Mouse (Mus musculus) stomach, embryonic 14.5 days (tissue): ENCODE measurements around the gene Gramd1c. TPM values are rescaled to one million over a fixed set of nuclear protein-coding genes. Genes with fewer than 3 reads are reported as not detected.

Source experiments
- ATAC-seq: fragments of 200-750 bp; cut with Nextera tagmentation; 2 replicates; pipeline ENCODE4 v1.8.0; 2017; ENCODE audit warnings: low read depth, moderate TSS enrichment; ENCODE audit not compliant: insufficient number of reproducible peaks, insufficient read depth, low FRiP score
- H3K27ac ChIP-seq: fragments of 300-500 bp; sonication (generic); 2 replicates; pipeline ENCODE4 v1.5.1; 2014; ENCODE audit warnings: mild to moderate bottlenecking, low read length, moderate library complexity, mixed read lengths
- H3K27me3 ChIP-seq: fragments of 300-500 bp; sonication (generic); 2 replicates; pipeline ENCODE4 v1.6.1; 2014; ENCODE audit warnings: low read length, control low read depth, mixed read lengths; ENCODE audit not compliant: control insufficient read depth, insufficient read depth
- H3K36me3 ChIP-seq: fragments of 300-500 bp; sonication (generic); 2 replicates; pipeline ENCODE4 v1.6.1; 2014; ENCODE audit warnings: mild to moderate bottlenecking, control low read depth, low read length, moderate library complexity, mixed read lengths; ENCODE audit not compliant: control insufficient read depth, insufficient read depth
- H3K4me1 ChIP-seq: fragments of 300-500 bp; sonication (generic); 2 replicates; pipeline ENCODE4 v1.6.1; 2014; ENCODE audit warnings: low read length, control low read depth, mixed read lengths; ENCODE audit not compliant: control insufficient read depth, insufficient read depth
- H3K4me2 ChIP-seq: fragments of 300-500 bp; sonication (generic); replicated peaks from 2 replicates; pipeline ENCODE4 v1.6.1; 2014; ENCODE audit warnings: low read depth, low read length, control low read depth
- H3K4me3 ChIP-seq: fragments of 300-500 bp; sonication (generic); 2 replicates; pipeline ENCODE4 v1.5.1; 2014; ENCODE audit warnings: low read depth, low read length, control low read depth
- H3K9ac ChIP-seq: fragments of 300-500 bp; sonication (generic); replicated peaks from 2 replicates; pipeline ENCODE4 v1.6.1; 2014; ENCODE audit warnings: low read depth, mild to moderate bottlenecking, control low read depth, low read length, moderate library complexity, mixed read lengths
- H3K9me3 ChIP-seq: fragments of 300-500 bp; sonication (generic); 2 replicates; pipeline ENCODE4 v1.6.1; 2016; ENCODE audit warnings: low read depth, low read length, control low read depth; ENCODE audit not compliant: control insufficient read depth
- WGBS: fragments of 180-500 bp; shearing (Covaris S2); extraction: QIAGEN DNeasy Blood & Tissue Kit; methylation state at CpG from one replicate; pipeline ENCODE4 v1.1.7; 2014; 5-methylcytosine and 5-hydroxymethylcytosine counted together
- microRNA-seq: library from miRNA; unstranded; fragments of <30 nt; microRNA quantifications from one replicate; pipeline ENCODE4, GENCODE M21; 2016
- polyA plus RNA-seq: library from polyadenylated mRNA; unstranded; fragments of >200 nt; fragmentation: Nextera tagmentation; extraction: Ambion mirVana; gene quantifications from 2 replicates; pipeline ENCODE4 v1.2.1, GENCODE M21; 2014

Gramd1c gene
- polyA plus RNA-seq, 1 experiment from 2014 or later: 8.5 TPM

DNA sequence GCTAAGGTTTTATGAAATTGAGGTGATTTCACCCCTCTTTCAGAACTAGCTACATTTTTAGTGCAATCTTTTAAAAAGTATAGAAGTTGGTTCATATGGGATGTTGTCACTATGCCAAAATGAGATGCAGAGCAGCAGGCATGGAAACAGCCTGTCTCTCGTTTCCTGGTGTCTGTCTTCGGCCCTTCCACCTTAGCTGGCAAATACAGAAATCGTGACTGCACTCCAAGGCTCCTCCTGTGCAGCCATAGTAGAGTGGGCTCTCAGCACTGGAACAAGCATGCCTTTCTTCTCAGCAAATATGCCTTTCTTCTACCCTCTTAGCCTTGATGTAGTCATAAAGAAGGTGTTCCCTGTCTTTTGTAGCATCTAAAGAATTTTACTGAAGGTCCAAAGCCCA is 127.3 kb downstream of the Gramd1c start:
- no peak overlapping the region for H3K27ac ChIP-seq
- ATAC-seq: no peak
- no peaks in the 10 kb centered on the region for H3K4me1 ChIP-seq
- WGBS: 58% methylated on average over 3 of the region's 3 CpGs
- no peaks in the 10 kb centered on the region for H3K27me3 ChIP-seq
- H3K4me2 ChIP-seq: no peak overlapping the region
- H3K9ac ChIP-seq: no peak overlapping the region
- no peak overlapping the region for H3K4me3 ChIP-seq
- no peaks in the 10 kb centered on the region for H3K36me3 ChIP-seq
- H3K9me3 ChIP-seq: no peaks in the 10 kb centered on the region

DNA sequence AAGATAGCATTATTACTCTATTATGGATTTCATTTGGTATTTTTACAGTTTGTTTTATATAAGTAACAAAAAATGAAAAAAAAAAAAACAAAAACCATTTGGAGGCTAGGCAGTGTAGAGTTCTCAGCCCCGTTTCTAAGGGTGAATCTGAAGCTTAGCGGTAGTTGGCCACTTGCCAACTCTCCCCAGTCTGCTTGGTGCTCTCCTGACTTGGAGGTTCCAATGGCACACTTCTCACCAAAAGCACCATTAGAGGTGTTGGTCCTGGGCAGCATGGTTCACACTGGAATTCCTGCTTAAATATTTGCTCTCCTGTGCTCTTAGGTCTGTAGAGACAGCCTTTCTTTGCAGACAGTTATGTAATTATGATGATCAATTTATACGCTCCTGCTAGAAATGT is 127.8 kb downstream of the Gramd1c start:
- ATAC-seq: no peak
- H3K27ac ChIP-seq: no peak overlapping the region
- H3K9ac ChIP-seq: no peak overlapping the region
- H3K4me1 ChIP-seq: no peaks in the 10 kb centered on the region
- no peaks in the 10 kb centered on the region for H3K9me3 ChIP-seq
- H3K4me3 ChIP-seq: no peak overlapping the region
- no peak overlapping the region for H3K4me2 ChIP-seq
- 63% methylated on average over 3 of the region's 3 CpGs for WGBS
- H3K27me3 ChIP-seq: no peaks in the 10 kb centered on the region
- H3K36me3 ChIP-seq: no peaks in the 10 kb centered on the region

DNA sequence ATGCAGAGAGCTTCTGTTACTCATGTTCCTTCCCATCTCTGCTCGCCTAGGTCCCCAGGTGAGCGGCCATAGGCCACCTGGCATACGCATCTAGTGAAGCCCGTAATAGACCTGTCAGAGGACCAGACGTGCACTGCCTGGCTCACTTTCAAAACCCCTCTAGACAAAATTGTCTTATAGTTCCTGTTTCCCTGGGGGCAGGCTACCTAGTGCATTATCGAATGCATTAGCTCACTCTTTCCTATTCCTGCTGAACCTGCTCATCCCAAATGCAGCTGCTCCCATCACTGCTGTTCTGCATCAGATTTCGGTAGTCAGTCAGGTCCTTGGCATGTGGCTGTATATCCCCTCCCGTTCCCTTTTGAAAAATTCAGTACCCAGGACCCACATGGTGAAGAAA is 128.3 kb downstream of the Gramd1c start:
- Histone ChIP-seq H3K4me1 (no peaks in the 10 kb centered on the region), H3K27me3 (no peaks in the 10 kb centered on the region), H3K9me3 (no peaks in the 10 kb centered on the region), H3K9ac (no peak overlapping the region), H3K27ac (no peak overlapping the region), H3K4me3 (no peak overlapping the region), H3K4me2 (no peak overlapping the region), H3K36me3 (no peaks in the 10 kb centered on the region)
- ATAC-seq: no peak
- 84% methylated on average over 8 of the region's 8 CpGs for WGBS

DNA sequence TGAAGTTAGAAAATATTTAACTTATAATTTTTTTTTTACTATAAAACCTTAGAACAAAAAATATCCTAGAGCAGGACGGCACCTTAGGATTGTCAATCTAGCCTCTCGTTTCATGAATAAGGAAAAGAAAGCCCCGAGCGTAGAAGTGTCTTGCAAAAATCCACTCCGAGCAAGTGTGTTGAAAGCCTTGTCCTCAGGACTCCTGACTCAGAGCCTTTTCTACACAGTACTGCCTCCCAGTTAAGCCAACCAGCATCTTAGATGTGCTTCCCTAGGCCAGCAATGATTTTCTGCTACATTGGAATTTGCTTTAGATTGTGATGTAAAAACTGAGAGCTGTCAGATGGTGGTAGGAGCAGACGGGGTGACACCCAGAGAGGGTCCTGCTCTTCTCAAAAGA is 130.1 kb downstream of the Gramd1c start:
- ATAC-seq: no peak
- WGBS: 85% methylated on average over 6 of the region's 6 CpGs
- Histone ChIP-seq H3K4me2 (no peak overlapping the region), H3K36me3 (no peaks in the 10 kb centered on the region), H3K9ac (no peak overlapping the region), H3K27me3 (no peaks in the 10 kb centered on the region), H3K4me1 (no peaks in the 10 kb centered on the region), H3K27ac (no peak overlapping the region), H3K4me3 (no peak overlapping the region), H3K9me3 (no peaks in the 10 kb centered on the region)

DNA sequence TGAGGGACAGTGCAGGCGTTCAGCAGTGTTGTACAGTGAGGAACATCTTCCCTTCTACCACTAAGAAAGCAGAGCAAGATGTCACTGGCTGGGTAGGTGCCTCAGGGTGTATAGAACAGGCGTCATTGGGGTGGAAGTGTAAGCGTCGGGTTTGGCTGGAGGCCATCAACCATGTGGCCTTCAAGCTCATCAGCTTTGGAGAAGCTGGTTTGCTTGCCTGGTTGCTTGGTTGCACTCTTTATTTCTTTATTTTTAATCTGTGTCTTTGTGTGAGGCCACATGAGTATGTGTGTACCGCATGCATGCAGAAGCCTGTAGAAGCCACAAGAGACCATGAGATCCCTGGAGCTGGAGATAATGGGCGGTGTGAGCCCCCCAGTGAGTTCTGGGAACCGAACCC is 130.8 kb downstream of the Gramd1c start:
- peak overlapping the region; percentile 21; the same call in 1 of the 2 replicates for H3K27ac ChIP-seq
- WGBS: 84% methylated on average over 7 of the region's 7 CpGs
- no peak for ATAC-seq
- H3K9ac ChIP-seq: no peak overlapping the region
- no peaks in the 10 kb centered on the region for H3K9me3 ChIP-seq
- H3K36me3 ChIP-seq: no peaks in the 10 kb centered on the region
- H3K27me3 ChIP-seq: no peaks in the 10 kb centered on the region
- H3K4me3 ChIP-seq: no peak overlapping the region
- no peak overlapping the region for H3K4me2 ChIP-seq
- no peaks in the 10 kb centered on the region for H3K4me1 ChIP-seq

DNA sequence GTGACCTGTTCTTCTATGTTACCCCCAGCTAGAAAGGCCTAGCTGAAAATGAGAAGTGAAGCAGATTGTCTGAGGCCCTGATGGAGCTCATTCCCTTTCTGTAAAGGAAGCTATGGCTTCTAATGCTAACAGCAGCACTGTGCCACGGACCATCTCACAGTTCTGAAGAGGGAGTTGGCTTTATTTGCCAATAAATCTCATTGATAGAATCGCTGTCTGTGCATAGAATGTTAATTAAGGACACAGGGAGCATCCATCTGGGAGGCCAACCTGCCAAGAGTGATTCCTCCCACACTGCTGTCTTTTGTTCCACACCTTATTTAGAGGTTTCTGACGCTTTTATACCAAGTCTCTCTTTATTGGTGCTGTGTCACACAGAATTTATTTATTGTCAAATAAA is 131.6 kb downstream of the Gramd1c start:
- H3K27ac ChIP-seq: no peak overlapping the region
- no peak overlapping the region for H3K9ac ChIP-seq
- 72% methylated on average over 3 of the region's 3 CpGs for WGBS
- no peaks in the 10 kb centered on the region for H3K9me3 ChIP-seq
- no peak for ATAC-seq
- H3K36me3 ChIP-seq: no peaks in the 10 kb centered on the region
- no peaks in the 10 kb centered on the region for H3K4me1 ChIP-seq
- H3K27me3 ChIP-seq: no peaks in the 10 kb centered on the region
- H3K4me2 ChIP-seq: no peak overlapping the region
- no peak overlapping the region for H3K4me3 ChIP-seq

DNA sequence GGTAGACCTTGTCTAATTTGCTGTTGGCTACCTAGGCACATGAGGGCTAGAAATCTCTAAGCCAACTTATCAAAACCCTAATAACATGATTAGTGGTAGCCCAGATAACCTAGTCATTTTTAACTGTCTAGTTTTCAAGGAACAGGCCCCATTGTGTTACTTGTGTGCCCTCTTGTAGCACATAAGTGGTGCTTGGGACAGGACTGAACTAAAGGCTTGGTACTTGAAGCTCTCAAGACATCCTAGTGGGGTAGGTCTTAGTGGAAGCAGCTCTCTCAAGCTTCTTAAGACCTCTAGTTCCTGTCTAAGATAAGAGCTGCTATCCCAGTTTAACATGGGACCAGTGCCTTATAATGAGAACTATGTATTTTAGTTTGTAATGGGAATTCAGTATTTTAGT is 132.6 kb downstream of the Gramd1c start:
- no peaks in the 10 kb centered on the region for H3K4me1 ChIP-seq
- no peak overlapping the region for H3K4me3 ChIP-seq
- no peak overlapping the region for H3K9ac ChIP-seq
- H3K27ac ChIP-seq: no peak overlapping the region
- no peak overlapping the region for H3K4me2 ChIP-seq
- no peak for ATAC-seq
- no peaks in the 10 kb centered on the region for H3K27me3 ChIP-seq
- no peaks in the 10 kb centered on the region for H3K36me3 ChIP-seq
- no peaks in the 10 kb centered on the region for H3K9me3 ChIP-seq

Small RNA genes lying within 50 kb of the gene (microRNA-seq; reads per million reads assigned to microRNA genes)
- not detected for gene Mir3470b

Other genes with a start within 250 kb of the Gramd1c start
- 8.9 and 10.7 TPM in 2 replicates for gene Ccdc191, start 173.5 kb downstream of the Gramd1c start, polyA plus RNA-seq
- gene Qtrt2, start 136.5 kb downstream of the Gramd1c start, polyA plus RNA-seq: 36.0 and 36.4 TPM in 2 replicates
- 3.1 and 3.2 TPM in 2 replicates for gene Zdhhc23, start 83.6 kb downstream of the Gramd1c start, polyA plus RNA-seq
- gene Atp6v1a, start 76.4 kb upstream of the Gramd1c start, polyA plus RNA-seq: 62.7 and 64.3 TPM in 2 replicates
- 58.6 and 60.1 TPM in 2 replicates for gene Naa50, start 76.5 kb upstream of the Gramd1c start, polyA plus RNA-seq
- 7.0 and 7.8 TPM in 2 replicates for gene Usf3, start 109.9 kb upstream of the Gramd1c start, polyA plus RNA-seq